Mouse (Mus musculus): ENCODE data around the gene Duxf3. TPM values are rescaled to one million over a fixed set of nuclear protein-coding genes. Genes with fewer than 3 reads are reported as not detected.
"Not testable (repeated sequence)": the region's sequence is repeated elsewhere in the genome, so short reads cannot be mapped to it uniquely, and the experiment has no call there.

Duxf3 gene
- polyA plus RNA-seq (2015; fragmentation: Nextera tagmentation; extraction: Ambion mirVana): not detected in 2 replicates

DNA sequence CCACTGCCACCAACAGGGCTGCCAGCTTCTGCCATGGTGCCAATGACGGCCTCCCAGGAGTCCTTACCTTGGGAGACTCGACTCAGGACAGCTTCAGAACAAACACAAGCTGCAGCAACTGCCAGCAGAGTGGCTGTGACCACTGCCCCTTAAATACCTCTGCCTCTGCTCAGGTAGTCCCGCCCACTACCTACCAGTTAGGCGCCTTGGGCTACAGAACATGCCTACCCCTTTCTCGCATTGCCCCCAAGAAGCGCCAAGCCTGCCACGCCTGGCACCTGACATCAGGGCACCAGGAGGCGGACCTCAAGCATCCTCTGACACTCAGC is at the start of gene Duxf3:
Gene Duxf3 (minus strand): TSS at position 35 of the 329 bp plus-strand sequence.
- not testable (repeated sequence) for H3K27me3 ChIP-seq; H3K9ac ChIP-seq; H3K27ac ChIP-seq (replicated peaks); H3K4me2 ChIP-seq; H3K36me3 ChIP-seq; H3K4me1 ChIP-seq (replicated peaks); H3K4me3 ChIP-seq
- H3K9me3 ChIP-seq: peaks cover 13% of the 10 kb centered on the region
- peak; percentile 60 for ATAC-seq (ENCODE audit: low FRiP score, low read depth)
- 87% methylated on average over 8 of the region's 8 CpGs for WGBS

- H3K9me3 ChIP-seq: no peaks in the 10 kb centered on the region
- peaks cover 56% of the 10 kb centered on the region for H3K36me3 ChIP-seq
- ATAC-seq (ENCODE audit: low FRiP score, low read depth): no peak
- H3K27me3 ChIP-seq: no peaks in the 10 kb centered on the region
- WGBS: 96% methylated on average over 7 of the region's 7 CpGs
- no peaks in the 10 kb centered on the region for H3K4me1 ChIP-seq (replicated peaks)
- H3K4me2 ChIP-seq: no peak overlapping the region
- no peak overlapping the region for H3K9ac ChIP-seq
- H3K4me3 ChIP-seq: no peak overlapping the region
- no peak overlapping the region for H3K27ac ChIP-seq (replicated peaks)
Observed at GRCm38 (mm10) chr10:58282238-58282637, 49.8 kb upstream of the Duxf3 start.

GRCm38 (mm10) chr10:58258466-58258865 is 26.0 kb upstream of the Duxf3 start:
- Histone ChIP-seq H3K4me2 (no peak overlapping the region), H3K4me3 (no peak overlapping the region), H3K4me1 (replicated peaks) (peaks cover 17% of the 10 kb centered on the region), H3K27ac (replicated peaks) (no peak overlapping the region), H3K27me3 (no peaks in the 10 kb centered on the region), H3K36me3 (peaks cover 40% of the 10 kb centered on the region), H3K9ac (no peak overlapping the region), H3K9me3 (no peaks in the 10 kb centered on the region)
- 83% methylated on average over 5 of the region's 5 CpGs for WGBS
- no peak for ATAC-seq (ENCODE audit: low FRiP score, low read depth)

DNA sequence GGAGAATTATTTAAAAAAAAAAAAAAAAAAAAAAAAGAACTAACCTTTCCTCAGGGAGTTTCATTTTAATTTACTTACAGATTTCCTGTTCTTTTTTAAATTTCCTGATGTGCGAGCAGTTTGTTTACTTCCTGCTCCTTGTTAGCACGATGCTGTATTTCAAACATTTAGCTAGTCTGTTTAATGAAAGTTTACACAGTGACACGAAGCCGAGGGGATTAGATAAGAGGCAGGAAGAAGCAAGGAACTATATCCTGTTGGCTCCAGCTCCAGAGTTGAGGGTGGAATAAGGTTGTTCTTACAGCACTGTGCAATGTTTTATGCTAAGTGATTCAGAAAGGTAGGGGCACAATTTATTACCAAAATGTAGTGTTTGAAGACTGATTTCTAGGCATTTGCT is 23.5 kb upstream of the Duxf3 start:
- Histone ChIP-seq H3K27ac (replicated peaks) (peak overlapping the region; percentile 87; the same call in 1 of the 2 replicates), H3K27me3 (no peaks in the 10 kb centered on the region), H3K4me2 (peak overlapping the region; percentile 69), H3K9me3 (no peaks in the 10 kb centered on the region), H3K9ac (peak overlapping the region; percentile 91), H3K36me3 (peaks cover 22% of the 10 kb centered on the region), H3K4me1 (replicated peaks) (peaks cover 17% of the 10 kb centered on the region), H3K4me3 (peak overlapping the region; percentile 93)
- 7% methylated on average over 4 of the region's 4 CpGs for WGBS
- no peak for ATAC-seq (ENCODE audit: low FRiP score, low read depth)

- Histone ChIP-seq H3K4me1 (replicated peaks) (peaks cover 17% of the 10 kb centered on the region), H3K36me3 (peaks cover 18% of the 10 kb centered on the region), H3K9ac (peak within 1 kb of the TSS; percentile 91), H3K4me3 (peak within 1 kb of the TSS; percentile 93), H3K4me2 (peak within 1 kb of the TSS; percentile 69), H3K9me3 (no peaks in the 10 kb centered on the region), H3K27ac (replicated peaks) (peak within 1 kb of the TSS; percentile 87), H3K27me3 (no peaks in the 10 kb centered on the region)
- ATAC-seq (ENCODE audit: low FRiP score, low read depth): peak; percentile 99
- WGBS: under 1% methylated on average over 44 of the region's 58 CpGs
Observed at GRCm38 (mm10) chr10:58255213-58255892, 22.9 kb upstream of the Duxf3 start, which contains the start of gene Gcc2. Gene Gcc2, plus strand, starts transcription at chr10:58255497.

DNA sequence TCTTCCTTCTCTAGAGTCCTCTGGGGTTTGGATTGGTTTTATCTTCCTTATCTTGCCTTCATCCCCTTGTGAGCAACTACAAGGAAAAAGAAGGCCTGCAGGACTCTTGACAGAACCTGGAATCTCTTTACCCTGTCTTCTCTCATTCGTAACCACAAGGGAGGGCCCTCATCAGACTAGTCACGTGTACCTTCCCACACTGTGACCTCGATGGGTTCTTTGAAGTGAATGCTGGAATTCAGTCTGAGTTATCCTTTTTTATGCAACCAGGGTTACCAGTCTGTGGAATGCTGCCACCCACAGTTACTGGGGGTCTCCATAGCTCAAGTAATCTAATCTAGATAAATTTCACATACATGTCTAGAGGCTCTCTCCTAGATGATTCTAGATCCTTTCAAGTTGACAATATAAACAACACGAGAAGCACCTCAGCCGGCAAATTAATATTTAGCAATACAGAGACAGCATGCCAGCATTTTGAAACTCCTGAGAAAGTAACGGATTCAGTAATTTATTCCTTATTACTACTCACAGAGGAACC is 22.2 kb upstream of the Duxf3 start:
- Histone ChIP-seq H3K9ac (peak overlapping the region; percentile 91), H3K27me3 (no peaks in the 10 kb centered on the region), H3K36me3 (peaks cover 11% of the 10 kb centered on the region), H3K4me1 (replicated peaks) (peaks cover 17% of the 10 kb centered on the region), H3K9me3 (no peaks in the 10 kb centered on the region), H3K4me3 (peak overlapping the region; percentile 93), H3K27ac (replicated peaks) (peak overlapping the region; percentile 87), H3K4me2 (peak overlapping the region; percentile 69)
- 20% methylated on average over 6 of the region's 6 CpGs for WGBS
- ATAC-seq (ENCODE audit: low FRiP score, low read depth): peak; percentile 36

- Histone ChIP-seq H3K27me3 (no peaks in the 10 kb centered on the region), H3K4me3 (no peak overlapping the region), H3K9ac (no peak overlapping the region), H3K9me3 (no peaks in the 10 kb centered on the region), H3K4me1 (replicated peaks) (peaks cover 3% of the 10 kb centered on the region), H3K4me2 (no peak overlapping the region), H3K36me3 (no peaks in the 10 kb centered on the region), H3K27ac (replicated peaks) (no peak overlapping the region)
- no peak for ATAC-seq (ENCODE audit: low FRiP score, low read depth)
- 21% methylated on average over 1 of the region's 1 CpGs for WGBS
Observed at GRCm38 (mm10) chr10:58249535-58249934, 17.1 kb upstream of the Duxf3 start.

GRCm38 (mm10) chr10:58238984-58239740 is 6.7 kb upstream of the Duxf3 start:
- H3K4me3 ChIP-seq; H3K9me3 ChIP-seq; H3K27ac ChIP-seq (replicated peaks); H3K27me3 ChIP-seq; H3K4me2 ChIP-seq; H3K9ac ChIP-seq; H3K4me1 ChIP-seq (replicated peaks); H3K36me3 ChIP-seq: not testable (repeated sequence)
- peak; percentile 78; the same call in 1 of the 2 replicates for ATAC-seq (ENCODE audit: low FRiP score, low read depth)
- WGBS: 88% methylated on average over 8 of the region's 8 CpGs

DNA sequence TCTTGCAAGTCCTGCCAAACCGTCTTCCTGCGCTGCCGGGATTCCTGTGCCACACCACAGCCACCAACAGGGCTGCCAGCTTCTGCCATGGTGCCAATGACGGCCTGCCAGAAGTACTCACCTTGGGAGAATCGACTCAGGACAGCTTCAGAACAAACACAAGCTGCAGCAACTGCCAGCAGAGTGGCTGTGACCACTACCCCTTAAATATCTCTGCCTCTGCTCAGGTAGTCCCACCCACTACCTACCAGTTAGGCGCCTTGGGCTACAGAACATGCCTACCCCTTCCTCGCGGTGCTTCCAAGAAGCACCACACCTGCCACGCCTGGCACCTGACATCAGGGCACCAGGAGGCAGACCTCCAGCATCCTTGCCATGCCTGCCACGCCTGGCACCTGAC is 4.1 kb upstream of the Duxf3 start, which contains the start of gene Gm4981:
Gene Gm4981 (minus strand): TSS at position 89 of the 400 bp plus-strand sequence.
- WGBS: 88% methylated on average over 10 of the region's 10 CpGs
- no peak within 1 kb of the TSS for H3K27ac ChIP-seq (replicated peaks)
- ATAC-seq (ENCODE audit: low FRiP score, low read depth): no peak

DNA sequence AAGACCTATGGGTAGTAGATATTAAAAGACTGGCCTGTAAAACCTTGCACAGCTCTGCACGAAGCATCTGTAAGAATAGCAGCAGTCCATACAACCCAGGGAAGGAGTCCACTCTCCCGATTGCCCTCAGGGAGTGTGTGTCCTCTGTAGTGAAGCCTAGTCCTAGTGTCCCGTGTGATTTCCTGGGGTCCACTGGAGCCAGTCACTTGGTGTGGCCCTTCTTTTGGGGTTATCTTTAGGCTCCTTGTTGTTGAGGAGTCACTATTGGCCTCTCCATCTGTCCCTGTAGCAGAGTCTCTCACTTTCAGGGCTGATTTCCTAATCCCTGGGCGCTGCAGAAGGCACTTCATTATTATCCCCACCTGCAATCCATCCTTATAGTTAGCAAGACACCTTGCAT is 2.5 kb upstream of the Duxf3 start:
- H3K4me1 ChIP-seq (replicated peaks); ATAC-seq (ENCODE audit: low FRiP score, low read depth); H3K4me2 ChIP-seq; H3K9ac ChIP-seq; H3K27ac ChIP-seq (replicated peaks); H3K36me3 ChIP-seq; H3K4me3 ChIP-seq; H3K27me3 ChIP-seq: not testable (repeated sequence)
- WGBS: 84% methylated on average over 4 of the region's 4 CpGs
- H3K9me3 ChIP-seq: peaks cover 16% of the 10 kb centered on the region

More for the DNA sequence above, 4.1 kb upstream of the Duxf3 start, which contains the start of gene Gm4981:
- Histone ChIP-seq H3K4me1 (replicated peaks) (no peaks in the 10 kb centered on the region), H3K9me3 (peaks cover 12% of the 10 kb centered on the region), H3K9ac (no peak within 1 kb of the TSS), H3K4me2 (no peak within 1 kb of the TSS), H3K36me3 (no peaks in the 10 kb centered on the region), H3K4me3 (no peak within 1 kb of the TSS), H3K27me3 (no peaks in the 10 kb centered on the region)

- not testable (repeated sequence) for H3K9ac ChIP-seq; H3K4me3 ChIP-seq; H3K27ac ChIP-seq (replicated peaks); H3K27me3 ChIP-seq; H3K36me3 ChIP-seq; ATAC-seq (ENCODE audit: low FRiP score, low read depth); H3K4me1 ChIP-seq (replicated peaks); H3K4me2 ChIP-seq
- peaks cover 13% of the 10 kb centered on the region for H3K9me3 ChIP-seq
Observed at GRCm38 (mm10) chr10:58233740-58234121, 1.3 kb upstream of the Duxf3 start.

- not testable (repeated sequence) for H3K9ac ChIP-seq; H3K27ac ChIP-seq (replicated peaks); H3K4me1 ChIP-seq (replicated peaks); H3K4me2 ChIP-seq; H3K36me3 ChIP-seq; H3K4me3 ChIP-seq; H3K27me3 ChIP-seq
- peak; percentile 67 for ATAC-seq (ENCODE audit: low FRiP score, low read depth)
- 76% methylated on average over 10 of the region's 10 CpGs for WGBS
- peaks cover 13% of the 10 kb centered on the region for H3K9me3 ChIP-seq
Observed at GRCm38 (mm10) chr10:58233054-58233739, 722 bp upstream of the Duxf3 start.
